Mouse (Mus musculus) lung, postnatal 0 days (tissue): ENCODE measurements around the gene Osbpl2. TPM values are rescaled to one million over a fixed set of nuclear protein-coding genes. Genes with fewer than 3 reads are reported as not detected.

Experiments used
- ATAC-seq: fragments of 200-750 bp; cut with Nextera tagmentation; 2 replicates; pipeline ENCODE4 v1.8.0; 2017; ENCODE audit warnings: moderate library complexity
- DNase-seq: peaks from one replicate; pipeline ENCODE4 v3.0.0-alpha.2; 2016; ENCODE audit warnings: low spot score
- H3K27ac ChIP-seq: fragments of 300-500 bp; sonication (generic); 2 replicates; pipeline ENCODE4 v1.5.1; 2014; ENCODE audit warnings: antibody characterized with exemption, mild to moderate bottlenecking, low read length, mixed read lengths
- H3K27me3 ChIP-seq: fragments of 300-500 bp; sonication (generic); replicated peaks from 2 replicates; pipeline ENCODE4 v1.6.1; 2014; ENCODE audit warnings: low read length, mixed read lengths; ENCODE audit not compliant: insufficient read depth
- H3K36me3 ChIP-seq: fragments of 300-500 bp; sonication (generic); 2 replicates; pipeline ENCODE4 v1.6.1; 2014; ENCODE audit warnings: low read length, mixed read lengths; ENCODE audit not compliant: insufficient read depth
- H3K4me1 ChIP-seq: fragments of 300-500 bp; sonication (generic); 2 replicates; pipeline ENCODE4 v1.6.1; 2014; ENCODE audit warnings: antibody characterized with exemption, low read depth, low read length, mixed read lengths; ENCODE audit not compliant: insufficient read depth
- H3K4me2 ChIP-seq: fragments of 300-500 bp; sonication (generic); replicated peaks from 2 replicates; pipeline ENCODE4 v1.6.1; 2014; ENCODE audit warnings: low read depth, mild to moderate bottlenecking, low read length, moderate library complexity, mixed read lengths
- H3K4me3 ChIP-seq: fragments of 300-500 bp; sonication (generic); 2 replicates; pipeline ENCODE4 v1.5.1; 2014; ENCODE audit warnings: low read depth, low read length
- H3K9ac ChIP-seq: fragments of 300-500 bp; sonication (generic); replicated peaks from 2 replicates; pipeline ENCODE4 v1.6.1; 2014; ENCODE audit warnings: low read depth, mild to moderate bottlenecking
- H3K9me3 ChIP-seq: fragments of 300-500 bp; sonication (generic); 2 replicates; pipeline ENCODE4 v1.6.1; 2016; ENCODE audit warnings: low read length, mixed read lengths
- CTCF ChIP-seq: IDR thresholded peaks from 2 replicates; pipeline ENCODE4 v1.5.1; 2016; ENCODE audit warnings: antibody characterized with exemption, mild to moderate bottlenecking
- EP300 ChIP-seq: IDR thresholded peaks from 2 replicates; pipeline ENCODE4 v1.6.1; 2016; ENCODE audit warnings: antibody characterized with exemption, mild to moderate bottlenecking, control low read depth
- WGBS: fragments of 180-500 bp; shearing (Covaris S2); extraction: QIAGEN DNeasy Blood & Tissue Kit; methylation state at CpG from one replicate; pipeline ENCODE4 v1.1.7; 2014; 5-methylcytosine and 5-hydroxymethylcytosine counted together
- polyA plus RNA-seq: library from polyadenylated mRNA; unstranded; fragments of >200 nt; fragmentation: Nextera tagmentation; extraction: Ambion mirVana; gene quantifications from 2 replicates; pipeline ENCODE4 v1.2.1, GENCODE M21; 2015

The Osbpl2 gene
- polyA plus RNA-seq, 1 experiment from 2014 or later = 36.1 TPM

- Histone ChIP-seq H3K9ac (no peak overlapping the region), H3K27me3 (no peaks in the 10 kb centered on the region), H3K4me2 (no peak overlapping the region), H3K9me3 (no peaks in the 10 kb centered on the region), H3K4me1 (no peaks in the 10 kb centered on the region), H3K36me3 (0 out of 2 replicates have a peak, but pooled peaks cover 5% of the 10 kb centered on the region), H3K4me3 (no peak overlapping the region), H3K27ac (no peak overlapping the region)
- DNase-seq = no peak
- no peak for TF ChIP-seq CTCF
- TF ChIP-seq EP300 = no peak
- 78% methylated on average over 3 of the region's 3 CpGs for WGBS
- ATAC-seq = no peak
Observed at GRCm38 (mm10) chr2:180077622-180078021, 41.5 kb upstream of the Osbpl2 start.

- peak; percentile 68 for ATAC-seq
- no peak overlapping the region for H3K27ac ChIP-seq
- WGBS = 48% methylated on average over 8 of the region's 8 CpGs
- 0 out of 2 replicates have a peak, but pooled peaks cover 5% of the 10 kb centered on the region for H3K36me3 ChIP-seq
- H3K9me3 ChIP-seq = no peaks in the 10 kb centered on the region
- no peaks in the 10 kb centered on the region for H3K27me3 ChIP-seq
- no peak overlapping the region for H3K9ac ChIP-seq
- TF ChIP-seq CTCF (no peak), EP300 (peak; percentile 50)
- DNase-seq = peak; percentile 59
- no peak overlapping the region for H3K4me3 ChIP-seq
- H3K4me2 ChIP-seq = no peak overlapping the region
- no peaks in the 10 kb centered on the region for H3K4me1 ChIP-seq
Observed at GRCm38 (mm10) chr2:180080680-180081079, 38.4 kb upstream of the Osbpl2 start.

- DNase-seq (no peak), ATAC-seq (no peak)
- 0 out of 2 replicates have a peak, but pooled peaks cover under 1% of the 10 kb centered on the region for H3K36me3 ChIP-seq
- H3K27me3 ChIP-seq = no peaks in the 10 kb centered on the region
- H3K4me3 ChIP-seq = no peak overlapping the region
- WGBS = 89% methylated on average over 10 of the region's 10 CpGs
- H3K9ac ChIP-seq = no peak overlapping the region
- no peak overlapping the region for H3K4me2 ChIP-seq
- H3K27ac ChIP-seq = no peak overlapping the region
- TF ChIP-seq CTCF (no peak), EP300 (no peak)
- H3K9me3 ChIP-seq = no peaks in the 10 kb centered on the region
- H3K4me1 ChIP-seq = no peaks in the 10 kb centered on the region
Observed at GRCm38 (mm10) chr2:180083063-180083462, 36.0 kb upstream of the Osbpl2 start.

- 30% methylated on average over 3 of the region's 3 CpGs for WGBS
- Histone ChIP-seq H3K36me3 (no peaks in the 10 kb centered on the region), H3K9me3 (no peaks in the 10 kb centered on the region), H3K27me3 (no peaks in the 10 kb centered on the region), H3K4me1 (no peaks in the 10 kb centered on the region), H3K4me3 (no peak overlapping the region), H3K4me2 (no peak overlapping the region), H3K27ac (no peak overlapping the region), H3K9ac (no peak overlapping the region)
- no peak for TF ChIP-seq CTCF
- no peak for TF ChIP-seq EP300
- DNase-seq (no peak), ATAC-seq (no peak)
Observed at GRCm38 (mm10) chr2:180084565-180084964, 34.5 kb upstream of the Osbpl2 start.

GRCm38 (mm10) chr2:180085926-180086636 is 33.0 kb upstream of the Osbpl2 start:
- Histone ChIP-seq H3K27ac (no peak overlapping the region), H3K27me3 (no peaks in the 10 kb centered on the region), H3K4me3 (no peak overlapping the region), H3K36me3 (no peaks in the 10 kb centered on the region), H3K9me3 (no peaks in the 10 kb centered on the region), H3K4me1 (no peaks in the 10 kb centered on the region), H3K9ac (no peak overlapping the region), H3K4me2 (no peak overlapping the region)
- DNase-seq (no peak), ATAC-seq (no peak)
- no peak for TF ChIP-seq CTCF
- TF ChIP-seq EP300 = no peak
- WGBS = 69% methylated on average over 16 of the region's 16 CpGs

GRCm38 (mm10) chr2:180086637-180087027 is 32.5 kb upstream of the Osbpl2 start:
- WGBS = 85% methylated on average over 5 of the region's 5 CpGs

More at GRCm38 (mm10) chr2:180086637-180087027, 32.5 kb upstream of the Osbpl2 start:
- H3K4me2 ChIP-seq = no peak overlapping the region
- H3K4me3 ChIP-seq = no peak overlapping the region
- H3K4me1 ChIP-seq = no peaks in the 10 kb centered on the region
- DNase-seq (no peak), ATAC-seq (no peak)
- no peaks in the 10 kb centered on the region for H3K27me3 ChIP-seq
- H3K27ac ChIP-seq = no peak overlapping the region
- H3K9ac ChIP-seq = no peak overlapping the region
- TF ChIP-seq CTCF (no peak), EP300 (no peak)
- no peaks in the 10 kb centered on the region for H3K9me3 ChIP-seq
- H3K36me3 ChIP-seq = no peaks in the 10 kb centered on the region
